Mouse (Mus musculus) ovary, postnatal 36 days (tissue): ENCODE results near the gene Slc25a26.
A peak's percentile ranks its signal among the peaks of the same experiment; 100 is the strongest.
"Not testable (repeated sequence)": the region's sequence is repeated elsewhere in the genome, so short reads cannot be mapped to it uniquely, and the experiment has no call there.

ENCODE experiments used
- DNase-seq: peaks from one replicate; pipeline ENCODE4 v3.0.0; 2022; ENCODE audit warnings: low spot score, mixed read lengths

Gene Slc25a26

DNA sequence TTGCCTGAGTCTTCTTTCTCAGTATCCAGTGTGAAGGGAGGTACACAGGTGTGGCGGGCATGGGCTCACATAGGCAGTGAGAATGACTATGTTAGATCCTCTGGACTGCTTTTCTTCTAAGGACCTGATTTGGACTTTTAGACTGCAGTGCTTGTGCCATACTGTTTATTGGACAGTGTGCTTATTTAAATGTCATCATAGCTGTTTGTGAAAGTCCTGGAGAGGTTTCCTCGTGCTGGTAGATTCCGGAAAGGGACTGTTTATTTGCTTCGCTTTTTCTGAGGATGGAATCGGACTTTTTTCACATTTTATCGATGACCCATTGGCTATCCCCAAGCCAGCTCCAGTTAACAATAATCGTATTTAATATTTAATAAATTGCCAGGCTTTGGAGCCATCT is 50.7 kb downstream of the Slc25a26 start:
- DNase-seq, result no peak

DNA sequence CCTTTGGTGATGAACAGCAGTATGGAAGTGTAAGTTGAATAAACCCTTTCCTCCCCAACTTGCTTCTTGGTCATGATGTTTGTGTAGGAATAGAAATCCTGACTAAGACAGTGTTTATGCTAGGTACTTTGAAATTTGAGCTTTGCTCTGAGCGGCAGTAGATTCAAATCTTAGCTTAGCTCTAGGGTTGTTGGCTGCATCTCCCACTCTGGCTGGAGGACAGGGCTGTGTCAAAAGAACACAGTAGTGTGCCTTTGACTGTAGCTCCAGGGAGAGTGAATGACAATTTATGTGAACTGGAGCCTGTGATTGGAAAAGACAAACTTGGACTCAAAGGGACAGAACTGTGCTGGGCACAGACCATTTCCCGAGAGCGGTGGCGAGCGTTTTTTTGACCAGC is 53.0 kb downstream of the Slc25a26 start:
- no peak for DNase-seq

DNA sequence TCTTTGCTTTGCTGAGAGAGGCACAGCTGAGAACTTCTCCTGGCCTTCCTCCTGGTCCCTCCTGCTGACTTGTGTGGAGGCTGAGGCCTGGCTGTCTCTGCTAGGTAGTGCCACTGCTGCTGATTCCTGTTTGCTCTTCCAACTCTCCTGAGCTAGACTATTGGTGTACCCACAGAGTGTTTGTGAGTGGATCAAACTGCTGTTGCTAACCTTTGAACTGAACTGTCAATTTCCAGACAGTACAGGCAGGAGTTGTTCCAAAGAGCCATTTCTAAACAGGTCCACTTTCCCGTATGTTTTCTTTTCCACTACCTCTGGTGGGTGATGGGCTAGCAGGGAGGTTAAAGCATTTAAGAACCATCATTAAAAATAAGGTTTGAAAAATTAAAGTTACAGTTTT is 58.5 kb downstream of the Slc25a26 start:
- not testable (repeated sequence) for DNase-seq

DNA sequence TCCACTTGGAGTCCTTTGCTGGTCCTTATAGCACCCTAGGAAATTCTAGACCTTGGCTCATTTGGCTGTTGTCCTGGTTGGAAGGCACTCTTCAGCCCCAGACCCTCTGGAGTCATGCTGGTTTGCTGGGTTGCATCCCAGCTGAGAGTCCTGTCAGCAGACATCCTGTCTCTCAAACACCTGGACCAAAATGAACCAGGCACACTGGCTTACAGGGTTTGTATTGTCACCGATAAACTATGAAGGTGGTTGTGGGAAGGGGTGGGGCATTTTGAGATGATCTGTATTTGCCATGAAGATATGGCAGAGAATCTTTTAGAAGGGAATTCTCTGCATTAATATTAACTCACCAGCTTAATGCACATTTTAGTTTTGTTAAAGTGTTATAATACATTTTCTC is 60.8 kb downstream of the Slc25a26 start:
- DNase-seq, result no peak

DNA sequence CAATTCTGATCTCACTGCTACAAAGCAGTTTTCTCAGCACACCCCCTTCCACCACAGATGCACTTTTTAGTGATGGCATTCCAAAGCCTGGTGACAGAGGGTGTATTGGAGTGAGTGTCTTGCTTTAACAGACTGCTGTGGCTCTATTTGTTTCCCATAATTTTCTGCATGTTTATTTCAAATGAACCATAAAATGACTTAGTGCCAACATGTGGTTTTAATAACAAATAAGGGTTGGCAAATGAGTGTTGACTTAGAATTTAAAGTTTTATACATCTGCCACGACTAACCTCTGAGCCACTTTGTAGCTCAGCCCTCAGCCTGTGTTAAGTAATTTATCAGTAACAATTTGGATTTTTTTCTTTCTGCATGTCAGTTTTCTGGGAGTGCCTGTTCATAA is 61.2 kb downstream of the Slc25a26 start:
- DNase-seq, result no peak

DNA sequence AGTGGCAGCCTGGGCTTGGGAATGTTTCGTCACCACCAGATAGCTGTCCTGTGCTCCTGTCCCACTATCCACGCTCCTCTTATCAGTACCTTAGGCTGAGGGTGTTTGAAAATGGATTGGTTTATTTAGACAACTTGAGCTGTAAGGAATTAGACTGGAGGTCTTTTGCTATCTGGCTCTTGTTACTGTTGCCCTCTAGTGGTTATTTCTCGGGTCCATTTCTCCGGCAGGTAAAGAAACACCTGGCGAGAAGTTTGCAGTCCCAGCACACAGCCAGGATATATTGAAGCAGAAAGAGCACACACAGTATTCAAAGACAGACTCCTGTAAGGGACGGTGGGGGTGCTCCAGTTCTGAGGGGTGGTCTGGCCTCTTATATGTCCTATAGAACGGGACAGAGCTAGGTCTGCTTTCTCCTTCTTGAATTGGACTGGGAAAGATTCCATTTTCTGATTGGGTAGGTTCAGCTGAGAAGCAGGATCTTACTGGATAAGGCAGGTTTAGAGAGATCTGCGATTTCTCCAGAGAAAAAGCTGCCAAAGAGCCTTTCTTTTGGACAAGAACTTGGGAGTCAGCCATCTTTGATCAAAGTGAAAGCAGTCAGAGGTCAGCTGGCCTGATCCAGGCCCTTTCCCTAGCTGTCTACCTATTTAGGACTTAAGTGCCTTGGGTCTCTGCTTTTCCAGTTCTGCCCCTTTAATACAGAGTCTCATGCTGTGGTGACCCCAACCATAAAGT is 63.2 kb downstream of the Slc25a26 start:
- DNase-seq, result no peak

DNA sequence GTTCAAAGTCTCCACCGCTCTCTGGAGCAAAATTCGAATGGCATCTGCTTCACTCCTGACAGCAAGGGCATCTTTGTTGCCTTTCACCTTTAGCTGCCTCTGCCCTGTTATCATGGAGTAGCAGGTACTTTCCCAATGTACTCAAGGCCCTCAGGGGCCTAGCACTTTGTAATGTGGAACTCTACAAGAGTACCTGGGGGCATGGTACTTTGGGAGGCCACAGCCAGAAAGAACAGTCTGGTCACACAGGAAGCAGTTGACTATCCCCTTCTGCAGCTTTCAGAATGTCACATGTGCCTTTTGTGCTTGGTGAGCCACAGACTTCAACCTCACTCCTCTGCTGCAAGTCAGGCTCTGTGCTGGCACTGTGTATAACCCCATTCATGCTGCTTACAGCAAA is 65.6 kb downstream of the Slc25a26 start:
- DNase-seq, result no peak

DNA sequence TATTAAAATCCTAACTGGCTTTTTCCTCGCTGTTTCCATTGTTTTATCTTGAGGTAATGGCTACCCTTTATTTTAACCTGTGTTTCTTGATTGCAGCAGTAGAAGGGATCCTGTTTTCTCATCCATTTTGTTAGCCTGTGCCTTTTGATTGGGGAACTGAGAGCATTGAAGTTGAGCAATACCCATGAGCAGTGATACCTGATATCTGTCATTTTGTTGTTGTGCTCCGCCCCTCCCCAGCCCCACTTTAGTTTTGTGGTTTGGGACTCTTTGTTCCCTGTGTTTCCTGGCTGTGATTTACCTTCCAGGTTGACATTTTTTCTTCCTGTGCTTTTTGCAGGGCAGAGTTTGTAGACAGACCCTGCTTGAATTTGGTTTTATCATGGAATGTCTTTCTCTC is 67.9 kb downstream of the Slc25a26 start:
- no peak for DNase-seq

DNA sequence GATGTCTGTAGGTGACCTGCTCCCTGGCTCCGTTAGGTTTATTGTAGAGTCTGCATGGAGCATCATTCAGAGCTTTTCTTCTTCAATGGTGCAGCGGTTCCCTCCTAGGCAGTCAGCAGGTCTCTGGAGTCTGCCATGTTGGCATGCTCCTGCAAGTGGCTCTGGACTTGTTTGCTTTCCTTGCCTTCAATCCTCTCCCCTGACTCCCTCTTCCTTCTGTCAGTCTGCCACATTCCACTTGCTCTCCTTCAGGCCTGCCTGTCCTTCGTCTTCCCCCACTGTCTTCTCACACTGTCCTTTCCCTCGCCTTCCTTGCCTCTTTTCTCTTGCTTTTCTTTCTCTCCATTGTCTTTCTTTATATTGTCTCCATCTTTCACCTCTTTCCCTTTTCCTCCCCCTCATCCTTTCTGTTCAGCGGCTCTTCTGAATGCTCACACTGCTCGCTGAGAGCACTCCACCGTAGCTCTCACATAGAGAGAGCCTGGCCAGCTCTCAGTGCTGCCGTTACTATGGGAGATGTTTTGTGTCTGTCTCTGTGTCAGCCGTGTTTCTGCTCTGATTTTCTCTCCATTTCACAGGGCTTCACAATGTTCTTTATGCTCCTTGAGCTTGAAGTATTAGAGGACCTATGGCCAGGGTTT is 75.5 kb downstream of the Slc25a26 start:
- no peak for DNase-seq

DNA sequence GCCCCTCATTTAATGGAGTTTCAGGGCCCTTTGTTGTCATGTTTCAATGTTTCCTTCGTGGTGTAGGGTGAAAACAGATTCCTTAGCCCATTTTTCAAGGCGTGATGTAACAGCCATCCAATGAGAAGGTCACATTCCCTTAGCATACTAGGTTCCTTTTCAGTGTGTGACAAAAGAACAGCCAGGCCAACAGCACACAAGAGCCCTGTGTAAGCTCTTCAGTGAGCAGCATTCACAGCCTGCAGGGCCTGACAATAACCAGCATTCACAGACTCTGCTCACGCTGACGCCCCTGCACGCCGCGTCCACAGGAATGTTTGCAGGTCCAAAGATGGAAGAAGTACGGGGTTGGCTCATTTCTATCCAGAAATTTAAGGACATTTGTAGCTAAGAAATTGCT is 77.9 kb downstream of the Slc25a26 start:
- DNase-seq, result no peak

DNA sequence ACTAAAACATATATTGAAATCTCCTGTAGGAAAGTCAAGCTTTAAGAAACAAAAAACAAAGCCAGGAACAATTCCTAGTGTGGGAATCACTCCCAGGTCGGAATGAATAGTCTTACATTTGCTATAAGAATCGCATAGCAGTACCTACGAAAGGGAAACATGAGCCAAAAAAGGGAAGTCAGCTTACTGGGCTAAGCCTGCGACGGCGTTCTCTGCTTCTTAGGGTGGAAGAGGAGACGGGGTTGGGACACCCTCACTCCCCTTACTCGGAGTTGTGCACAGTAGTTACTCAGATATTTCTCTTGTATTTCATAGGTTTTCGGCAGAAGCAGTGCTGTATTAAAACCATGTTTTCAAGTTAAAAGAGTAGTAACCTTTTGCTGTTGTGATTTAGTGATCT is 81.9 kb downstream of the Slc25a26 start:
- no peak for DNase-seq

DNA sequence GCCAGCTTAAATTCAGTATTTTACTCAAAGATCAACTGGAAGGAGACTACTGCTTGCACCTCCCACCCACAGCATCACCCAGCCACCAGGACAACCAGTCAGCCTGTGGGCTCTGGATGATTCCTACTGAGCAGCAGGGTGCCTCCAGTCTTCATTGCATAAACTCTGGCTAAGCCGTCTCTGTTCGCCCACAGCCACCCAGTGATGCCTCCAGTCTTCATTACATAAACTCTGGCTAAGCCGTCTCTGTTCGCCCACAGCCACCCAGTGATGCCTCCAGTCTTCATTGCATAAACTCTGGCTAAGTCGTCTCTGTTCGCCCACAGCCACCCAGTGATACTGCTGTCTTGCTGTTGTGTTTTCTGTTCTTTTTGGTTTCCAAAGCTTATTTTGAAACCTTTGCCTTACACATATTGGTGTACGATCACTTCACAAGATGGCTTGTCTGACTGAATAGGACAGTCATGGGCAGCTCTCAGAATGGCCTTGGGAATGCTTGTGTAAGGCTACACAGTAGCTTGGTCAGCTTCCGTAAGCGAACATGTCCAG is 84.1 kb downstream of the Slc25a26 start:
- no peak for DNase-seq

DNA sequence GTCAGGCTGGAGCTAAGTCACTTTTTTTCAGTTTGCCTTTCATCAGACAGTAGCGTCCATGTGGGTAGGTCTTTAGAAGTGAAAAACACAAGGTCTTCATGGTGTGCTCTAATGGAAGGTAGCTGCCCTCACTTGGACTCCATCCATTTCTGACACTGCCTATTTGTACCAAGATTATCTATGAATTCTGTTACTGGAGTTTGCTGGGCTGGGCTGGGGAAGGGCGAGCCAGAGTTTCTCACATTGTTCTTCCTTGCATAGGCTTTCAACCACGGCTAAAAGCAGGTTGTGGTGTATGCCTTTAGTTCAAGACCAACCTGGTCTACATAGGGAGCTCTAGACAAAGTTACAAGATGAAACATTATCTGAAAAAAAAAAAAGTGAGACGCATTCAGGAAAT is 84.8 kb downstream of the Slc25a26 start:
- no peak for DNase-seq

DNA sequence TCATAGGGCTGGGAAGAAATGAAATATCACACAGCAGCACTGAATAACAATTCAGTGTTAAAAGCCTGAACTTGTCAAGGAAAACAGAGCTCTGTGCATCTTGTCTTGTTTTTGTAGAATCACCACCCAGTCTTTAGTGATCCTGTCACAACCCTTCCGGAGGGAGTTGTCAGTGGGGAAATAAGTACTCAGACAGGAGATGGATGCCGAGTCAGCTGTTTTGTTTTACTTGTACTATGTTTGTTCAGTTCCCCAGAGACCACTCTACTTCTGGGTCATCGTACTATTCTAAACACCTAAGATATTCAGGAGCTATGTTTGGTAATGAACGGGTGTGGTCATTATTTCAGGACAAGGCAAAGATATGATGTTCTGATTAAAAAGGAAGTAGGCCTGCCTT is 88.2 kb downstream of the Slc25a26 start:
- DNase-seq, result no peak

DNA sequence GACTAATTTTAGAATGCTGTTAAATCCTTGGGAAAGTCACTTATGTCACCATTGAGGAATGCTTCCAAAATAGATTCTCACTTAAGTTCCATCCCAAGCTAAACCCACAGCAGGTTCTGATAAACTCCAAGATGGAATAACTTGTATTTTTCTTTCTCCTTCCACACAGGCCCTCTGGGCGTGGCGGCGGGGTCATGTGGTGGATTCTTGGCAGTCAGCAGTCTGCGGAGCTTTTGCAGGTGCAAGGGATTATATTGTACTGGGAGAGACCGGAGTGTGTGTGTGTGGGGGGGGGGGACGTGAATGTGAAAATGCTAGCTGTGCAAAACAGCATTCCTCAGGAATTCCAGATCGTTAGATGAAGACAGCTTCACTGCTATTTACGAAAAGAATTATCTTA is 92.1 kb downstream of the Slc25a26 start:
- DNase-seq, result no peak

DNA sequence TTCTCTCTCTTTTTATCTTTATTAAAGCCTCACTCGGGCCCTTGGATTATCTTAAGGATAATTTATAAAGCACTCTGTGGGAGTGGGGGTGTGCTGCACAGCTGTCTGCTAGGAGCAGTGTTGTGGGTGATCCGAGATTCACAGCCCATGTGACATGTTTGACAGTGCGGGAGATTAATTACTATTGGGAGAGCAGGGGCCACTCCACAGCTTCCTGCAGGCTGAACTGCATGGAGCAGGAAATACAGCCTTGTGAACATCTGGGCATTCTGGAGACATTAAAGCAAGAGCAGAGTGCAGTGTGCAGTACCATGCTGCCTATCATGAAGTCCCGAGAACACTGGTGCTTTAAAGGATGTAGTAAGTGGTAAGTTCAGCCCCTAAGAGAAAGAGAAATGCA is 92.6 kb downstream of the Slc25a26 start:
- DNase-seq, result no peak

DNA sequence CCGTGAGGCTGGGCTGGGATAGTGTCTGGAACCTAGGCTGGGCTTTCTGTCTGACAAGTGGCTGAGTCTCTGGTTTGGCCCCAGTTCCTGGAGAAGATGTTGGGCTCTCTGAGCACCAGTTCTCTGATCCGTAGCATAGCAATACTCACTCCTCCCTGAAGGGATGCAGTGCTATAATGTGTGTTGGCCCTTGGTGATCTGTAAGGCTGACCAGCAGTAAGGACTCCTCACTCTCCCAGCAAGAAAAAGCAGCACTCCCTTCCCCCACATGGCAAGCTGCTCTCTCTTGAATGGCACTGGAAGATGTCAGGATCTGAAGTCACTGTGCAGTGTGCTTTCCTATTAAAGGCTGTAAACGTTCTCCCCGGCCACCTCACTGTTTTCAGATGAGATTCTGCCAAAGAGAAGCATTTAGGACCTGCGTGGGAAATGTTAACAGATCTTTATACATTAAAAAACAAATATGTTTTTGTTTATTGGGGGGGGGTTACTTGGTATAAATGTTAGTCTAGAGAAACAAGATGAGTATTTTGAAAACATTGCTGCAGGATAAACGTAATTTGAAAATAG is 94.0 kb downstream of the Slc25a26 start:
- DNase-seq, result no peak

DNA sequence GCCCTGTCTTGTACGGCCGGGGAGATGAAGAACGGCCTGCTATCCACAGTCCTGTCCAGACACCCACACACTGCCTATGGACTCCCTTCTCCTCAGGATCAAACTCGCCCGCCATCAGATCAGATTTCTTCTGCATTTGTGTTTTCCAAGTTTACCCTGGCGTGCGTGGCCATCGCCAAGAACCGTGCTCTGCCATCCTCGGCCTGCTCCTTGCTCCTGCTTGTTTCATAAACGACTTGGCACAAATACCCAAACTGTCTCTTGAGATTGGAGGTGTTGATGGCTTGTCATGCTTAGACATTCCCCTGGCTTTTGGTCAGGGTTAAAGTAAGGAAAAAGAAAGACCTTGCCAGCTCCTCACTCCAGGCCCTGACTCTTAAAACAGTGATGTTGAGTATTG is 94.6 kb downstream of the Slc25a26 start:
- no peak for DNase-seq

DNA sequence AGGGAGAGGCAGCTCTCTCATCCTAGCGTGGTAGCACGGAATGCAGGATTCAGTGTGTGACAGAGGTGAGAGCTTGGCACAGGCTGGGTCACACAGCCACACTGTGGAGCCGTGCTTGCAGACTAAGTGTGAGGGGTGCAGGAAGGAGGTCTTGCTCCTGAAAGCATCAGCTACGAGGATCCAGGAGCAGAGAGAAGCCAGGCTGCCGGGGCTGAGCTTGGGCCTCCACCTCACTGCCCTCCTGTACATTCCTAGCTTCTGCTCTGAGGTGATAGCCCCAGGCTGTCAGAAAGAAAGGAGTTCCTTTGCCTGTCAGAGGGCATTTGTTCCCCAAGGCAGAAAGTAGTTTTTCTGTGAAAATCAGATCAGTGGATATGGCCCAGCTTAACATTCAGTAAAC is 95.1 kb downstream of the Slc25a26 start:
- no peak for DNase-seq

DNA sequence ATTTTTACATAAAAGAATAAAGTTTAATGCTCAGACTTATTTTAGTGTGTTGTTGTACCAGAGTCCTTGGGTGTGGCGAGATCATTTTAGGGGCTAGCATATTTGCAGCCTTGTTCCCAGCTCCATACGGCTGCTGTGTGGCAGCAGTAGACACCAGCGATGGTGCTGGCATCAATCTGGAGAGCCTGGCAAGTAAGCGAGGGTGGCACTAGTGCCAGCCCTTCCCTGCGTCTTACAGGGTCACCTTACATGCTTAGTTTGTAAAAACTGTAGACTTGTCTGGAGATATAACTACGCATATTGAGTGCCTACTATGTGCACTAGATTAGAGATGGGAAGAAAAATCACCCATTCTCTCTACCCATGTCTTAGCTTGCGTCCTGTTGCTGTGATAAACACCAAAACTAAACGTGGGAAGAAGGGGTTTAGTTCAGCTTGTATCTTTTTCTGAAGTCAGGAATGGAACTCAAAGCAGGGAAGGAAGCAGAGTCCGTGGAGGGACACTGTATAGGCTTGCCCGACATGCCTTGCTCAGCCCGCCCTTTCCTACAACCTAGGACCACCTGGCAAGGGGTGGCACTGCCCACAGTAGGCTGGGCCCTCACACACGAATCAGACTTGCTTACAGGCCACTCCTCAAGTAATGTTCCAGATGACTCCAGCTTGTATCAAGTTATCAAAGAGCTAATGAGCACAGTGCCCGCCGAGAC is 96.1 kb downstream of the Slc25a26 start:
- no peak for DNase-seq

DNA sequence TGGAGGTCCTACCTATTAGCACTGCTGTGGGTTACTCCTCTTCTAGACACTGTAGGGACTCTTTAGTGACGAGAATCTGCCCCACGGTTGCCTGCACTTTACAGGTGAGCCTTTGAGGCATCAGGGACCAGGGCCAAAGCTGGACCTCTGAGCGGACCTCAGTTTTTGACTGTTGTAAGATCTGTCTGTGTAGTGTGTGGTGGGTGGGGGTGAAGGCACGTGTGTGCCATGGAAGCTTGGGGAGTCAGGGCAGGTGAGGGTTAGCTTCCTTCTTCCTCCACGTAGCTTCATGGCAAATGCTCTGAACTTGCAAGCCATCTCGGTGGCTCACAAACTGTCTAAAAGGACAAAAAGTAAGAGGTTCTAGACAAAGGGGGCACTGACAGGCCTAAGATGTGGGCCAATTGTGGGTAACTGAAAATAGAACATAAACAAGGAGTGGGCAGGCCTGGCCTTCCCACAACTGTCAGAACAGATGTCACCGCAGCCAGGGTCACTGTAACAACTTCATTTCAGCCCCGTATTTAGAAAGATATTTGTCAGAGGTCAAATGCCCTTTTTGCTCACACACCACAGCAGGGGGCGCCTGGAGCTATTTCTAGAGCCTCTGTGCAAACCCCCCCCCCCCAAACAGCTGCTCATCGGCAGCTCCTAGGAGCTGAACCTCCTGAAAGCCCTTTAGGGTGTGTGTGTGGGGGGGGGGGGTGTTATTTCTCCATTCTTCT is 96.8 kb downstream of the Slc25a26 start:
- peak; percentile 48 for DNase-seq

DNA sequence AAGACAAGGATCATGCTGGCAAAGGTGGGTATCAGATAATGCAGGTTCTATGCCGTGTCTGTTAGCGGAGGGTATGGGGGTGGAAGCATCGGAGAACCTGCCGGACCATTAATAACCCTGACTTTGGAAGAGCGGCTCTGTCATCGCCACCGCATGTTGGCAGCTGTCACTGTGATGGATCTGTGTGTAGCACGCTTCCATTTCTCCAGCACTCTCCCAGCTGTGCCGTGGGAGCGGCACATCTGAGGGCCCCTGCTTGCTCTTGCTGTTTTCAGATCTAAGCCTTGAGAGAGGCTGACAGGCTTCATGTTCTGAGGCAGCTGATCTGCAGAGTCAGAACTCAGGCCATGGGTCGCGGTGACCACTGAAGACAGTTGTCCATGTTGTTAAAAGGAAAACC is 98.3 kb downstream of the Slc25a26 start:
- DNase-seq, result no peak
